In genomic region chr4:57965516-57965915, GRCm38 (mm10) we compare ENCODE assay signal across 30 mouse cellular contexts. TPM values are rescaled to one million over a fixed set of nuclear protein-coding genes. Genes with fewer than 3 reads are reported as not detected.
"Had no signal": no experiment of that assay in that cellular context is flagged by ENCODE, and none has a peak within 500 bp of the region (broad histone marks: within the 10 kb centered on the region; RNA-seq: fewer than 3 reads in every experiment).

No protein-coding gene starts in this region.

- H3K9ac ChIP-seq: forebrain, postnatal 0 days; heart, embryonic 13.5 days; heart, embryonic 15.5 days; hindbrain, embryonic 13.5 days; hindbrain, embryonic 15.5 days; limb, embryonic 13.5 days; limb, embryonic 15.5 days; liver, embryonic 12.5 days; liver, embryonic 14.5 days had no signal

- H3K36me3 ChIP-seq: heart, embryonic 13.5 days; heart, embryonic 15.5 days; hindbrain, embryonic 13.5 days; hindbrain, embryonic 15.5 days; limb, embryonic 13.5 days; limb, embryonic 15.5 days; liver, embryonic 12.5 days had no signal

- H3K4me1 ChIP-seq: heart, embryonic 13.5 days; heart, embryonic 15.5 days; hindbrain, embryonic 13.5 days; hindbrain, embryonic 15.5 days; limb, embryonic 13.5 days; limb, embryonic 15.5 days; liver, embryonic 12.5 days had no signal

- H3K4me3 ChIP-seq: heart, adult 2 months; heart, embryonic 13.5 days; heart, embryonic 15.5 days; hindbrain, embryonic 13.5 days; hindbrain, embryonic 15.5 days; limb, embryonic 13.5 days; limb, embryonic 15.5 days; liver, embryonic 12.5 days had no signal

- H3K4me2 ChIP-seq: heart, embryonic 11.5 days; heart, embryonic 13.5 days; heart, embryonic 15.5 days; hindbrain, embryonic 13.5 days; hindbrain, embryonic 15.5 days; limb, embryonic 13.5 days; limb, embryonic 15.5 days; liver, embryonic 12.5 days had no signal

- H3K27ac ChIP-seq: heart, adult 2 months; heart, embryonic 13.5 days; heart, embryonic 15.5 days; hindbrain, embryonic 13.5 days; hindbrain, embryonic 15.5 days; hindbrain, postnatal 0 days; limb, embryonic 13.5 days; limb, embryonic 15.5 days; liver, embryonic 12.5 days; liver, embryonic 14.5 days had no signal

- ATAC-seq: forebrain, postnatal 0 days; hindbrain, postnatal 0 days; intestine, embryonic 16.5 days; liver, embryonic 12.5 days had no signal

- H3K27me3 ChIP-seq: heart, embryonic 13.5 days; heart, embryonic 15.5 days; hindbrain, embryonic 13.5 days; hindbrain, embryonic 15.5 days; limb, embryonic 13.5 days; limb, embryonic 15.5 days; liver, embryonic 12.5 days had no signal

- DNase-seq: forebrain, postnatal 0 days; gastrocnemius, postnatal 14 days; gastrocnemius, postnatal 36 days; heart, adult 11 months; heart, adult 2 months; heart, postnatal 14 days; heart, postnatal 36 days; kidney, adult 18-20 months; kidney, postnatal 14 days; layer of hippocampus, adult 9-11 months; layer of hippocampus, postnatal 36 days; left cerebral cortex, postnatal 4 days had no signal

- H3K9me3 ChIP-seq: heart, embryonic 13.5 days; heart, embryonic 15.5 days; hindbrain, embryonic 13.5 days; hindbrain, embryonic 15.5 days; limb, embryonic 13.5 days; limb, embryonic 15.5 days; liver, embryonic 12.5 days had no signal

RNA-seq across cellular contexts. Expression of gene Txndc8, which starts 43.4 kb away (rescaled TPM):
- polyA plus RNA-seq: forebrain, postnatal 0 days; heart, adult 2 months; heart, embryonic 11.5 days; heart, embryonic 13.5 days; heart, embryonic 15.5 days; heart, postnatal 0 days; hindbrain, embryonic 11.5 days; hindbrain, embryonic 13.5 days; hindbrain, embryonic 15.5 days; hindbrain, postnatal 0 days; intestine, embryonic 14.5 days; intestine, embryonic 16.5 days; large intestine, adult 2 months; limb, embryonic 11.5 days; limb, embryonic 13.5 days; limb, embryonic 15.5 days; liver, adult 2 months; liver, embryonic 12.5 days; liver, embryonic 14.5 days; liver, embryonic 16.5 days had no signal

RNA-seq across cellular contexts. Expression of gene D630039A03Rik, which starts 49.4 kb away (rescaled TPM):
- polyA plus RNA-seq: forebrain, postnatal 0 days had no signal
